Mouse (Mus musculus): ENCODE data around the gene Rars. TPM values are rescaled to one million over a fixed set of nuclear protein-coding genes. Genes with fewer than 3 reads are reported as not detected.
A peak's percentile ranks its signal among the peaks of the same experiment; 100 is the strongest.

The Rars gene
- polyA plus RNA-seq, 1 experiment from 2014 or later, result 116 TPM

DNA sequence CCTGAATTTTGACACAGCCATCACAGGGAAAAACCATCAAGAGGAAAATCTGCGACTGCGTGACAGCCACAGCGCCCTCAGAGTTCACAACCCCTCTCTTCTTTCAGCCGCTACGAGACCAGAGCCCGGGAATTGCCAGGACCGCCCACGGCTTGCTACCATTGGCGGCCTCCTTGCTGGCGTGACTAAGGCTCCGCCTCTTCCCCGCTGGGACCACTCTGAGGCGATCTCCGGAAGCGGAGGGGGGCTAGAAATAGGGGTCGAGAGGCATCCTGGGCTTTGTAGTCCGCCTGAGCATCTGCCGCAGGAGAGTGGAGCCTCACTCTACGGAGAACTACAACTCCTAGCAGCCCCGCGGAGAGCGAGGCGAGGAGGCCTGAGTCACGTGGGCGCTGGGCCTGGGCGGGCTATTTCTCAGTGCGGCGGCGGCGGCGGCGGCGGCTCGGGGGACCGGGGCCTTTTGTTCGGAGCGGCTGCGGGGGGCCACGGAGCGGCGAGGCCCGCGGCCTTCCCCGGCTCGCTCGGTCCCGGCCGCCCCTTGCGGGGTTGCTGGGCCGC, 65.0 kb downstream of the Rars start, which contains the start of gene Pank3:
Pank3 (plus strand) TSS at position 297 of the 558 bp plus-strand sequence.
- peaks cover 10% of the 10 kb centered on the region; the same call in 1 of the 2 replicates for H3K4me1 ChIP-seq (ENCODE audit: control insufficient read depth, insufficient read depth, low read length)
- no peaks in the 10 kb centered on the region for H3K36me3 ChIP-seq (ENCODE audit: control insufficient read depth, insufficient read depth, low read length)
- H3K27me3 ChIP-seq (ENCODE audit: control insufficient read depth, insufficient read depth, low read length), result no peaks in the 10 kb centered on the region
- WGBS, result under 1% methylated on average over 42 of the region's 50 CpGs
- ATAC-seq (ENCODE audit: insufficient read depth, low FRiP score, low TSS enrichment) (peak; percentile 99), DNase-seq (ENCODE audit: low spot score) (peak; percentile 97)
- H3K9ac ChIP-seq (ENCODE audit: low read length), result peak within 1 kb of the TSS; percentile 98
- peak within 1 kb of the TSS; percentile 96 for H3K4me3 ChIP-seq (ENCODE audit: low read depth, low read length)
- H3K9me3 ChIP-seq (ENCODE audit: control insufficient read depth, low read length), result no peaks in the 10 kb centered on the region
- H3K4me2 ChIP-seq (ENCODE audit: low read depth), result peak within 1 kb of the TSS; percentile 85
- H3K27ac ChIP-seq (ENCODE audit: low read depth, low read length), result peak within 1 kb of the TSS; percentile 89

DNA sequence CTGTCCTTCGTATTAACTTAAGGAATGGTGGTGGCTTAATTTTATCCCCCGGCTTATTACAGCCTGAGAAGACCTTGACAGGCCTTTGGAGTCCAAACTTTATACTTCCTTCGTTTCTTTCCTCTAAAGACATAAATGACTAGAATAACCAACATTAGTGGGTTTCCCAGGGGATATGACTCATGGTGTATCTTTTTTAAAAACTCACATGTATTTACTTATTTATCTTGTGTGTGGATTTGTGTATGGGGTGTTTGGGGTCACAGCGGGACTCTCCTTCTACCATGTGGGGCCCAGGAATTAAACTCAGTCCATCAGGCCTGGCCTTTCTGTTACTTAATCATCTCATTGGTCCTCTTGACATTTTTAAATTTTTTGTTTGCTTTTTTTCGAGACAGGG, 67.5 kb downstream of the Rars start:
- 93% methylated on average over 5 of the region's 5 CpGs for WGBS

DNA sequence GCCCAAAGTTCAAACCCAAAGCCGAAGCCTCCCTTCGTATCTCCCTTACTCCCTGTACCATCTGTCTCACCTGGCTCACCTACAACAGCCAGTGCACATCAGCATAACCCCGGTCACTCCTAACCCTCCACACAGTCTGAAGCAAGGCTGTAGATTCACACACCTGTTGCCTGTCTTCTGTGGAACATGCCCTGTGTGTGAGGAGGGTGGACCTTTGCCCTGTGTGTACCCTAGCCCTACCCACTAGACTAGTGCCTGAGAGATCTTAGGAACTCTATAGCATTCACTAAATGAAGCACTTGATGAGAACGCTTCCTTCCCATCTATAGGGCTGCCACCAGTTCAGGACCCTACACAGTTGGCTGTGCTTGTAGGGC, 73.7 kb downstream of the Rars start:
- Histone ChIP-seq H3K4me2 (ENCODE audit: low read depth) (no peak overlapping the region), H3K9ac (ENCODE audit: low read length) (no peak overlapping the region), H3K27ac (ENCODE audit: low read depth, low read length) (no peak overlapping the region), H3K27me3 (ENCODE audit: control insufficient read depth, insufficient read depth, low read length) (no peaks in the 10 kb centered on the region), H3K36me3 (ENCODE audit: control insufficient read depth, insufficient read depth, low read length) (no peaks in the 10 kb centered on the region), H3K9me3 (ENCODE audit: control insufficient read depth, low read length) (no peaks in the 10 kb centered on the region), H3K4me3 (ENCODE audit: low read depth, low read length) (no peak overlapping the region), H3K4me1 (ENCODE audit: control insufficient read depth, insufficient read depth, low read length) (no peaks in the 10 kb centered on the region)
- DNase-seq (ENCODE audit: low spot score), result no peak
- WGBS, result 83% methylated on average over 4 of the region's 4 CpGs
- ATAC-seq (ENCODE audit: insufficient read depth, low FRiP score, low TSS enrichment), result no peak

More for the DNA sequence above, 67.5 kb downstream of the Rars start:
- no peak overlapping the region for H3K4me2 ChIP-seq (ENCODE audit: low read depth)
- H3K27me3 ChIP-seq (ENCODE audit: control insufficient read depth, insufficient read depth, low read length), result no peaks in the 10 kb centered on the region
- H3K9me3 ChIP-seq (ENCODE audit: control insufficient read depth, low read length), result no peaks in the 10 kb centered on the region
- DNase-seq (ENCODE audit: low spot score) (no peak), ATAC-seq (ENCODE audit: insufficient read depth, low FRiP score, low TSS enrichment) (no peak)
- no peak overlapping the region for H3K27ac ChIP-seq (ENCODE audit: low read depth, low read length)
- H3K4me1 ChIP-seq (ENCODE audit: control insufficient read depth, insufficient read depth, low read length), result peaks cover 10% of the 10 kb centered on the region; the same call in 1 of the 2 replicates
- H3K36me3 ChIP-seq (ENCODE audit: control insufficient read depth, insufficient read depth, low read length), result no peaks in the 10 kb centered on the region
- no peak overlapping the region for H3K9ac ChIP-seq (ENCODE audit: low read length)
- no peak overlapping the region for H3K4me3 ChIP-seq (ENCODE audit: low read depth, low read length)

DNA sequence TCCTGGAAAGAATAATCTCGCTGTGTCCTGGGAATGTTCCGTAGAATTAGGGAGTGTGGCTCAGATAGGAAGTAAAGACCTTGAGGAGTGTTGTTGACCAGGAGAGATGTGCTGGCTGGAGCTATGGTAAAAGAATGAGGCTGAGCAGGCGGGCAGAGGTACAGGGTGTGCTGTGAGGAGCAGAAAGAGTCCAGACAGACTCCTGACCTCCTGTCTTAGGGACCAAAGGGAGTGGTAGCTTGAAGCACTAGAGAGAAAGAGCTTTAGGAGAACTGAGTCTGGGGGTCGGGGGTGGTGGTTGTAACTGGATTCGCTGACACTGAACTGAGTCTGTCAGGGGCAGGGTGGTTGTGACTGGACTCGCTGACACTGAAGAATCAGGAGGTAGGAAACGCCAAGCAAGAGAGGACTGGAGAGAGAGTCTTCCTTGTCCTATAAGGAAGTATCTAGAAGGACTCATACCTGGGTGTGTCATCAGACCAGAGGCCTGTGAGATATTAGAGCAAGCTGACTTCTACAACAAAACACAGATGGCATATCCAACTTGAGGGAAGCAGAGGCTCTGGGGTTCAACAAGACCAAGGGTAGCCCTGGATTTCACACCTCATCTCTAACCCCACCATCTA, 74.2 kb downstream of the Rars start:
- Histone ChIP-seq H3K4me3 (ENCODE audit: low read depth, low read length) (no peak overlapping the region), H3K27me3 (ENCODE audit: control insufficient read depth, insufficient read depth, low read length) (no peaks in the 10 kb centered on the region), H3K4me2 (ENCODE audit: low read depth) (no peak overlapping the region), H3K4me1 (ENCODE audit: control insufficient read depth, insufficient read depth, low read length) (no peaks in the 10 kb centered on the region), H3K9ac (ENCODE audit: low read length) (no peak overlapping the region), H3K27ac (ENCODE audit: low read depth, low read length) (no peak overlapping the region), H3K9me3 (ENCODE audit: control insufficient read depth, low read length) (no peaks in the 10 kb centered on the region), H3K36me3 (ENCODE audit: control insufficient read depth, insufficient read depth, low read length) (no peaks in the 10 kb centered on the region)
- 88% methylated on average over 7 of the region's 7 CpGs for WGBS
- DNase-seq (ENCODE audit: low spot score) (no peak), ATAC-seq (ENCODE audit: insufficient read depth, low FRiP score, low TSS enrichment) (no peak)

MicroRNAs encoded within 50 kb of the gene (microRNA counts, 519-probe panel; counts per million panel counts)
- microRNA mmu-miR-103, result 5,820 counts per million, percentile 95 among the panel's probes with 10 or more counts

Small RNA genes within 50 kb of the gene (microRNA-seq; reads per million reads assigned to microRNA genes)
- gene Mir103-1, result 6.5 reads per million, percentile 16 among the genes with 10 or more reads in this experiment

Other genes starting within 250 kb of the Rars start
- 29.3 and 30.4 TPM in 2 replicates for gene Pank3, start 65.0 kb downstream of the Rars start, polyA plus RNA-seq (2014; fragmentation: Nextera tagmentation; extraction: Ambion mirVana)
- gene Fbll1, start 35.6 kb downstream of the Rars start, polyA plus RNA-seq (2014; fragmentation: Nextera tagmentation; extraction: Ambion mirVana), result 4.3 and 4.9 TPM in 2 replicates
- 6.5 and 7.1 TPM in 2 replicates for gene Wwc1, start 146.0 kb upstream of the Rars start, polyA plus RNA-seq (2014; fragmentation: Nextera tagmentation; extraction: Ambion mirVana)